Mouse (Mus musculus): ENCODE results near the gene Nrxn3.

Gene Nrxn3

DNA sequence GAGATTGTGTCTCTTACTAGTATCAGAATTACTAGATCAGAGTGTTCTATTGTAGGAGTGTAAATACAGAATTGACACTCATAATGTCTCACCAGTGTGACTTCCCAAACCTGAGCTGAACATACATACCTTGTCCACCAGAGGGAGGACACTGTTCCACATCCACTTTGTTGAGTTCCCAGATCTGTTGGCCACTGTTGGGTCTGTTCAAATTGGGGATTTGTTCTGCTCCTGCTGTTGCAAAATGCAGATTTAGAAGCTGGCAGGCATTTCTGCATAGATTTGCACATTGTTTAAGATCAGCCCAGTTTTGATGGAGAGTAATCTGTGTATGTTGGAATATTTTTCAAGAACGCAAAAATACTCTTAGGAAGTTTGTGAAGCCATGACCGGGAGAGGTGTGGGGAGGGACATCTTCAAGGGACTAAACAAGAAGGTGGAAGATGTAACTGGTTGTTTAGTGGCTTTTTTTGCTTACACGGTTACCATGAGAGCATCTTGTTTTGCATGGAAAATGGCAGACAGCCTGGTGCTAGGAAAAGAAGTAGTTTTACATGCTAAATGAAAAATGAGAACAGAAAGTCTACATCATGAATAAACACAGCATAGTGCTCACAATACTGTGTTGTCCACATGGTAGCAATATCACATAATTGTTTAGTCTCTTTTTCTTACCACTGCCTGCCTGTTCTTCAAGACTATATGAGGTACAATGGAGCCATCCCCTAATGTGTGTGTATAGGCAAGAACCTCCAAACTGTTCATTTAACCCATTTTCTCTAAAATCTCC is 609.0 kb downstream of the Nrxn3 start:
- no peak for DNase-seq (ENCODE audit: low spot score)

DNA sequence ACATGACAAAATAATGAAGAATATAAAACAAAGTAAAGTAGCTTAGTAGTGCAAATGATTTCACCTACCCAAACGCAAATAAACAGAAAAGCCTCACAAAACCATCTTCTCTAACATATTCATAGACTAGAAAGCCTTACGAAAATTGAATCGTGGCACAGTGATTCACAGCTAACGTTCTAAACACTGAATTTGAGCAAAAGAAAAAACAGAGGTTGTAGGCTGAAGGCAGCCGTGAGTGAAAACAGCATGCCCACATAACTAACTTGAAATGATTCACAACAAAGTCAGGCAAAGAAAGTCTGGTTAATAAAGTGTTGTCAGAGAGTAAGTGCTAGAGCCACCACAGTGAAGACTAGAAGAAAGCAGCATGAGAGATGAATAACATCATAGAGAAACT is 610.8 kb downstream of the Nrxn3 start:
- no peak for DNase-seq (ENCODE audit: low spot score)

DNA sequence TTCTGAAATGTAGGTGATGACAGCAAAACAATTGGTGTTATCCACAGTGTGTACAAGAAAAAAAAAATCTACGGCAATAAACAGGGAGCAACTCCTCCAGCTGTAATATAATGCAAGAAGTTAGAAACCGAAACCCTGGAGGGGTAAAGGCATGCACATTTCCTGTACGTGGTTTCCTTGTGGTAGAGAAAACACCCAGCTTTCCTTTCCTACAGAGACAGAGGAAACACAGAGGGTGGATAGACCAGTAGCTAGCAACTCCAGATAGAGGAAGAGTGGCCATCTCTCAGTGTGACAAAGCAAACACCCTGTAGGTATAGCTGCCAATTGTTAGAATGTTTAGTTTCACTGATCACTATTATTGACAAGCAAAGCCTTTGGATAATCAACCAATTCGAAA is 642.2 kb downstream of the Nrxn3 start:
- DNase-seq (ENCODE audit: low spot score) = no peak

DNA sequence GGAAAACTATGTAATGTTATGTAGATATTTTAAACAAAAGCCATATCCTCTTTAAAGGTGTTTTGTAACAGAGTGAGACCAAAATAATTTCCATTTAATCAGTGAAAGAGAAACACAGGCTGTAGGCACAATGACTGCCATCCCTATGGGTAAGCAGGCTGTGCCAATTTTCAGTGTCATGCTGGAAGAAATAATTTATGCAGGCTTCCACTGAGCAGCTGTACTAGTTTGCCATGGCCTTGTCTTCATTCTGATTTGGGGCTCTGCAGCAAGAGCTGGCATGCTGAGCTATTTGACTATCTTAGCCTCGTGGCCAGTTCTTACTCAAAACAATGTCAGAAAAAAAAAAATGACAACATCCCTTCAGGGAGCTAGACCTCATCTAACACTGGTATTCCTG is 647.3 kb downstream of the Nrxn3 start:
- DNase-seq (ENCODE audit: low spot score) = no peak

DNA sequence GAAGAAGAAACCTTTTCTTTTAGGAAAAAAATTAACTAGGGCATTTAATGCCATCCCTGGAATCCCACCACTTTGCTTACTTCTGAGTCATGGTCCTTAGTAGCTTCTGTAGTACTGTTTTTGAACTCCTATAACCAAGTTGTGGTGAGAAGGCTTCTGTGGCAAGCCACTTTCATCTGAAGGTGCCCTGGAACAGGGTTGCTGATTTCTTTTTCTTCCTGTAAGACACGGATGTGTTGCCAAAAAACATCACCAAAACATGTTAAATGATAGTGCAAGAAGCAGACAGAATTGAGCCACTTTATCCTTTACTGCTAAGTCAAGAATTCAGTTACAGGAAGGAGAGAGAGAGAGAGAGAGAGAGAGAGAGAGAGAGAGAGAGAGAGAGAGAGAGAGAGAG is 653.9 kb downstream of the Nrxn3 start:
- DNase-seq (ENCODE audit: low spot score) = no peak

DNA sequence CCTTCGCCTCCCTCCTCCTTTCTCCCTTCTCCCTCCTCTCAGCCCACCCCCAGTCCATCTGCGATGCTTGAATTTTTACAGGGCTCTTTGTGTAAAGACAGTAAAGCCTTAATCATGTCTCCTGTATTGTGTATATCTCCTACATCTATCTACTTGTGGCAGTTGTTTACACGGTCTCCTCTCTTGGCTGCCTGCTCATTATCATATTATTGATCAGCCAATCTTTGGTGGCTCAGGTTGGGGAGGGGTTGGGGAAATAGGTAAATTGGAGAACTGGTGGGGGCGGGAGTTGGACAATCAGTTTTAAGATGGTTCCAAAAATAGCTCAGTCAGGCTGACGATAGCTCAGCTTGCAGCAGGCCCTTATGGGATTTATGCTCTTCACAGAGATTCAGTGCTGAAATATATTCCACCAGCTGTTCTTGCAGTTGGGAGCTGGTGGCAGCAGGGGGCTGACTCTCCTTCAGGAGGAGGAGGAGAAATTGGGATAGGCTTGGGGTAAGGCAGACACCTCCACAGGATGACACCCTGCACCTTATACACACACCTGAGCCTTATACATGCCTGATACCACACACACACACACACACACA is 654.5 kb downstream of the Nrxn3 start:
- DNase-seq (ENCODE audit: low spot score) = no peak

DNA sequence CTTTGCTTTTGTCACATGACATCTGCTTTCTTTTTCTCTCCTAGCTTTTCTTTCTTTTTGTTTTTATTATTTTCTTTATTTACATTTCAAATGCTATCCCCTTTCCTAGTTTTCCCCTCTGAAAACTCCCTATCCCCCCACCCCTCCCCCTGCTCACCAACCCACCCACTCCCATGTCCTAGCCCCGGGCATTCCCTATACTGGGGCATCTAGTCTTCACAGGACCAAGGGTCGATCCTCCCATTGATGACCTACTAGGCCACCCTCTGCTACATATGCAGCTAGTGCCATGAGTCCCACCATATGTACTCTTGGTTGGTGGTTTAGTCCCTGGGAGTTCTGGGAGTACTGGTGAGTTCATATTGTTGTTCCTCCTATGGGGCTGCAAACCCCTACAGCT is 655.0 kb downstream of the Nrxn3 start:
- no peak for DNase-seq (ENCODE audit: low spot score)

DNA sequence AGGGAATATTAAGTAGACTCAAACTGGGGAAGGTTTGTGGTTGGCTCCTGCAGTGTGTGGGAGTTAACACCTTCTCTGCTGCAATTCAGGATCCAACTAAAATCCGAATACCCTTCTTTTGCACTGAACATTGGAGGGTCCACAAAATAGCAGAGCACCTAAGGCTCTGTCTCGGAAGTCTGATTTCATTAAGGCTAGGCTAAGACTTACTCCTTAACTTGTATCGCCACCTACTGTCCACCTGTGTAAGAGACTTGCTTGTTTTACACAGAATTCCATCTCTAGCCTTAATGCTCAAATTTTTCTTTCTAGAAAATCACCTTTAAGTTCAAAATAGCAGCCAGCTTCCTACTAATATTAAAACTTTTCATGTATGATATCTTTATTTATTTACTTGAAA is 660.6 kb downstream of the Nrxn3 start:
- DNase-seq (ENCODE audit: low spot score) = no peak

DNA sequence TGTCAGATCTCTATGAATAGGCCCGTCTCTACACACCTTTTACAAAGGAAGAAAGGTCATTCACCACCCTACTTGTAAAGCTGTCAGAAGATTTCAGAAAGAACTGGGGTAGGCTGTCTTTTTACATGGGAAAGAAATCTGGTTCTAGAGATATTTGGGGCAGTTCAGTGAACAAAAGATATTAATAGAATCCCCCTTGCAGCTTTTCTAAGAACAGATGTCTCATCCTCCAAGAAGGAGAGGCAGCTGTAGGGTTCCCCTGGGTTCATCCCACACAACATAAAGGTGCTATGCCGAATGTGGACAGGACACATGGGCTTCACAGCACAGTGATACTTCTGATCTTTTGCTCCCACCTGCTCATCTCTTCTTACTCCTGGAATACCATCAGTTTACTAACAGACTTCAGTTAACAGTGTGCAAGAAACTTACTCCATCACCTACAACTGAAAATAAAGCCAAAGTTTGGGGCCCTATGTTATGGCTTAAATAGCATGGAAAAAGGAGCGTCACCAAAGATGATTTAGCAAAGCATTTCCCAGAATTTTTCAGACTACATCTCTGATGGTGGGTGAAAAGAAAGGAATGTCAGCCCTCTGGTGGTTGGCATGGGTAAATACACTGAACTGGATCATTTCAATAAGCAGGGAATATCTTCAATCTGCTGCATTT is 672.6 kb downstream of the Nrxn3 start:
- no peak for DNase-seq (ENCODE audit: low spot score)

DNA sequence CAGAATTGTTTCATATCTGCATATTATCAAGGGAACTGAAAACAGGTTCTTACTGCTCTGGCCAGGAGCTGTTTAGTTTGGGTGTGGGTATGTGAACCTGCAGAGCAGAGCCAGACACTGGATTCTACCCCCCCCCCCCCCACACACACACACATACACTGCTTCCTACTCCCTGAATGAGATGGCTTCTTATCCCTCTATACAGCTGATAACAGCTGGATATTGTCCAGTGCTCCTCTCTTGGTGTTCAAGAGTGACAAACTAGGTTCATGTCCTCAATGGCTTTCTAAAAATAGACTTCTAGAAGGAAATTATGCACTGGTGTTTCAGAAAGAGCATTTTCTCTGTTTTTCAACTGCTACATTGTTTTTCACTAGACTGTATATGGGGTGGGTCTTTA is 713.8 kb downstream of the Nrxn3 start:
- no peak for DNase-seq (ENCODE audit: low spot score)

DNA sequence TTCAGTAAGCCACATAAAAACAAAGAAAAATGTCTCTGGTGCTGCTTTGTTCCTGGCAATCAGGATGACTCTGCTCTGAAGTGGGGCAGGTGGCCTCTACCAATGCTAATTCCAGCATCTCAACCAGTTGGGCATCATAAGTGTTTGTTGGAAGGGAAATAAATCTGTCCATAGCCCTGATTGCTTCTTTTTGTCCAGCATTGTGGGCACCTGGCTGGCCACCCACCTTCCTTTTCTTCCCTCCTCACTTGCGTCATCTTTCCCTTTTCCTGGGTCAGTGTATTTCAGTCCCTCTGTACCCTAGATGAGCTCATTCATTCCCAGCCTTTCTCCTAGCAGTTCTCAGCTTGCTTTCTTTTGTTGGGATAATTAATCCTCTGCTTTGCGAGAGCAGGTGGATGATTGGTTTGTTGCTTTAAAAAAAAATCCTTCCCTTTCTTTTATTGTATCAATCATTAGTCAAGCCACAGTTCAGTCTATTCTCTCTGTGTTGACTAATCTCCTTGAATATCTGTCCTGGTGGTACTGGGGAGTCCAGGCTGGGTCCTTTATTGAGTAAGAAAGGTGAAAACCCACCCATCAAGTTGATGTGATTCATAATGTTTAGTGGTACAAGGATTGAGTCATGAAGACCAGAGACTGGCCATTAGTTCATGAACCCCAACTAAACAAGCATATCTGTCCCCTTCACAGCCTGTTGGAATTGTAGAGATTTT is 719.8 kb downstream of the Nrxn3 start:
- DNase-seq (ENCODE audit: low spot score) = no peak

DNA sequence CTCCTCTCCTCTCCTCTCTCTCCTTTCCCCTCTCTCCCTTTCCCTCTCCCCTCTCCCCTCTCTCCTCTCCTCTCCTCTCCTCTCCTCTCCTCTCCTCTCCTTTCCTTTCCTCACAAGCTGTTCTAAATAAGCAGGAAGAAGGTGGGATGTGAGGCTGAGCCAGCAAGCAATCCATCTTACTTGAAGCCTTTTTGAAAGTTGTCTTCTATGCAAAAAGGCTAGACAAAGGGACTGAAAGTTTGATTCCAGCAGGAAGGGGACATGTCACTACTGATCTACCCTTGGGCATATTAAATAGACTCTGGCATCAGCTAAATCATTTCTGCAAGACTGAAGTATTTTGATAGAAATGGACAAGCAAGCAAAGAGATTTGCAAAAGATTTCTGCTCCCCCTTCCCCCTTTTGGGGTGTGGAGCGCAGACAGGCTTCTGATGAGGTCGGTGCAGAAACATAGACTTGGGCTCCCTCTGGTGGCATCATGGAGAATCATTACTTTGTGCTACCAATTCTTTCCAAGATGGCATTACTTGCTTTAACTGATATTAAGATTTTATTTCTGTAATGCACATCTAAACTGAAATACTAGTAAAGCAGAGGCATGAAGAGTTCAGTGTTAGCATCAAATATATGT is 728.1 kb downstream of the Nrxn3 start:
- DNase-seq (ENCODE audit: low spot score) = peak; percentile 6

DNA sequence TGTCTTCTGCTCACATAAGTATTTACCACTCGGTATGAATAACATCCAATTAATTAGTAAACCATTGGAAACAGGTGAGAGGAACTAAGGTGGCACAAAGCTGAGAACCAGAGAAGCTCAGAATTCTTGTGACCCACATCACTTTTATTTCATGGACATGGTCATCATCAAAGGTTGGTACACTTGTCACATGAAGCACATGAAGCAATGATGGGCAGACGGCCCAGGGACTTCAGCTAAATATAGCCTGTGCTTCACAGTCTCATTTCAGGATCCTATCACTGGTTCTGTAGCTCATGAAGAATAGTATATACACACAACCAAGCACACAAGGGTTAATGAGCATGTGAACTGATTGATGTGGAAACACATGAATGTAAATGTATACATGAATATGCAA is 747.5 kb downstream of the Nrxn3 start:
- DNase-seq (ENCODE audit: low spot score) = no peak

DNA sequence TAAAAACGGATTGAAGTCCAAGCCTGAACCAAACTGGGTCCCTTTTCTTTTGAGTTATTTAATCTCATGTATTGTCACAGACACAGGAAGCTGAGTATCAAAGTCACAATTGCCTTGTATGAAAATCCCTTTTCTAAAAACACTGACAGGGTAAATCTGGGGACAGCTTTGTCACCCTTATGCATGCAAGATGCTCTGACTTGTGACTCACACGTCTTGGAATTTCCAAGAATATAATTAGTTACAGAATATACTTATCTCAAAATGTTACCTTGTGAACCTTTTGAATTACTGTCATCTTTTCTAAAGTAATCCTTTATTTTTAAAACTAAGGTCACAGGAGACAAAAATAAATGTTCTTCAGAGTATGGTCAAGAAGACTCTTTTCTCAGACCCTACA is 748.6 kb downstream of the Nrxn3 start:
- no peak for DNase-seq (ENCODE audit: low spot score)

DNA sequence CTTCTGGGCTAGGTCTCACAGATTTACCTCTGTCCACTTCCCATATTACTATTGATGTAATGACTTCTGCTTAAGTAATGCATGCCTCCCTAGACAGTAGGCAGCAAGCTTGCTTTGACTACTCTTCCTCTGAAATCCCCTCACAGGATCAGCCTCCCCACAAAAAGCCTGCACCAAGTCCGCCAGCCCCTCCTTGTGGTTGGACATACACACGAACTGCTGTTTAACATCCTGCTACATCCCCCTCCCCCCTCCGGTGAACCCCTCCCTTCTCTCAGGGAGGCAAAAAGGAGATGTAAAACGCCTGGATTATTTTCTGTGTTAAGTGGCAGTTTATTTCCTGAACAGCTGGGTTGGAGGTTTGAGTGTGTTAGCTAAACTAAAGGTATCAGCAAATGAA is 749.2 kb downstream of the Nrxn3 start:
- no peak for DNase-seq (ENCODE audit: low spot score)

DNA sequence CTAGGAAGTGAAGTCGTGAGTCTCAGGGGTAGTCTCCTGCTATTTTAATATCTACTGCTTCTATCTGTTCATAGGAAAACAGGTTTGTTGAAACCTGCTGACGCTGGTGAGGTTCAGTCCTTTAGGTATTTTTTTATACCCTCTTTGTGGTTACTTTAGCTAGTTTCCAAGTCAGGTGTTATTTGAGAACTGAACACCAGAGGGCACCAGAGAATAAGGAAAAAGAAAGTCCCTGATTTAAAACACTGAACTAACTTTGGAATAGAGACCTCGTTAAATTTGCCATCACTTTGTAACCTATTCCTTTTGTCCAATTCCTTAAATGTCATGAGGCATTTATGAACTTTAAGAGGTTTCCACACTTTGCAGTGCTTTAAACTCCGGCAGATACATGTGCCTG is 756.4 kb downstream of the Nrxn3 start:
- DNase-seq (ENCODE audit: low spot score) = peak; percentile 7

DNA sequence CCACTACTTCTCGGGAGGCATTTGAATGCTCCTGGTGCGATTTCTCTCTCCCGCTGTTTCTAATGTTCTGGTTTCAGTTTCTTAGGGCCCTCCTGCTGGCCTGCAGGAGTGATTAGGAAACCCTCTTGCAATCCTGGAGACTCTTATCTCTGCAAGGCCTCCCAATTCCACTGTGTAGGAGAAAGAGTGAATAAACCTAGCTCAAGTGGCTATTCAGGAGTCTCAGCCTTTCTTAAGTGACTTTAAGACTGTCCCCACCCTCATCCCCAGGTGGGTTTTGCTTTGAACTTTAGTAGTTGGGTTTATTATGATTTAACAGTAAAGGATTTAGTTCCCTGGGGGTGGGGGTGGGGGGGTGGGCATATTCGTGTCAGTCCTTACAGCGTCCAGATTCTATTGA is 759.5 kb downstream of the Nrxn3 start:
- DNase-seq (ENCODE audit: low spot score) = no peak

DNA sequence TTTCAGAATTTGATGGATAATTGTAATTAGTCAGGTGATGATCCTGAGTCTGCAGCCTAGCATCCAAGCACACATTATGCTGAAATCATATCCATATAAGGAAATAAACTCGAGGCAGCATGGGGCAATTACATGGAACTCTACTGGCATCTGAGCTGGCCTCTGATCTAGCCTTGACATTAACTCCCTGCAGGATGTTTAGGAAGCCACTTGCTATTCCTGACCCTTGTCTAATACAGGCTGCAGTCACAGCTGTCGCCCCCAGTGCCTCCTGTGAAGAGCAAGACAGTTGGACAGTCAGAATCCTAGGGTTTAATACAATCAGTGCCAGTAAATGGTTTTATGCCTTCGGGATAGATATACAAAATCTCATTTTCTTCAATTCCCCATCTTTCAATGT is 781.4 kb downstream of the Nrxn3 start:
- DNase-seq (ENCODE audit: low spot score) = no peak

DNA sequence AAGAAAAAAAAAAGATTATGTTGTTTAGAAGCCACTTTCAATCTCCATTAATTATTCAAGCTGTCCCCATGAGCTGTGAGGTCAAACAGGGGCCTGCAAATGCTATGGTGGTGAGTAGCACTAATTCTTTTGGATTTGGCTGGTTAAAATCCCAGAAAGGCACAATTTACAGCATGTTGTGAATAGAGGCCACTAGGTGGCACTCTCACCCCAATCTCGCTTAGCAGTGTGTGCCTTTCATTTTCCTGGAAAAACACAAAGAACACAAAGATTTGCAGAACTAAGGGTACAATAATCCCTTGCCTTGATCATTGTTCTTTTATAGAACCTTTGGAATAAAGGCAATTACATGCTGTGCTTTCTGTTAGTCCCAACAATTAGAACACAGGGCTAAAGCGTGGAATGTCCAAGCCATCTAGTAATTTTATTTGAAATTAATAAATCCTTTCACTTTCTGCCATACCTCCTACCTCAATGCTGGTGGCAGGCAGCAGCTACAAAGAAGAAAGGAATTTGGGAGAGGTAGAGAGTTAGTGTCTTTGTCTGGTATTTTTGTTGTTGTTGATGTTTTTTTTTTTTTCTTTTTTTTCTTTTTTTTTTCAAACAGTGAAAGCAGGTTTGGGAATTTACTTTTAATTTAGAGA is 782.6 kb downstream of the Nrxn3 start:
- peak; percentile 15 for DNase-seq (ENCODE audit: low spot score)

DNA sequence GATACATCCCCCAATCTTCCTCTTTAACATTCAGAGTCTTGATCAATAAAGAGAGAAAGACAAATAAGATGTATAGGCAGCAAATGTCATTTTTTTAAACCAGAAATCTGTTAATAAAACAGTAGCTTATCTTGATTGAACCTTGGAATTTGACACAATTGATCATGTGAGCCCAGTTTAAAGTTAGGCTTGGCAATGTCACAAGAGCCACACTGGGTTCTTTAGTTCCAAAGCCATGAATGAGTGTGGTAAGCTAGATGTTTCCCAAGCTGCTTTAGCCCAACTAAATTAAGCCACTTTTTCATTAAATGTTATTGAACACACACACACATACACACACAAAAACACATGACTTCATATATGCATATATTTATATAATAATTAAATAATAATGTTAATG is 786.3 kb downstream of the Nrxn3 start:
- DNase-seq (ENCODE audit: low spot score) = no peak

DNA sequence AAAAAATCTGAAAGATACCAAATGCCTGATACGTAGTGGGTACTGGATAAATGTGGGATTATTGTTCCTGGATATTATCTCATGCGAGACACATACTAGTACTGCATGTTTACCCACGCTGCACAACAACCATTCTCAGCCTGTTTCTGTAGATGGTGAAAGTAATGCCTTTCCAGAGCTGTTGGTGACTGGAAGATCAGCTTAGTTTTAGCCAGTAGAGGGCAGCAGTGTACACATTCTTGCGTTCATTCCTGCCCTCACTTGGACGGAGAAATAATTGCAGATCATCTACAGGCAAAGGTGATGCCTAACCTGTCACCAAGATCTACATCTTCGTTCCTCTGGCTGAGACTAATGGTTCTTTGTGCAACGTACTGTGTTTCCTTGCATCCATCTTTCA is 791.1 kb downstream of the Nrxn3 start:
- peak; percentile 17 for DNase-seq (ENCODE audit: low spot score)

DNA sequence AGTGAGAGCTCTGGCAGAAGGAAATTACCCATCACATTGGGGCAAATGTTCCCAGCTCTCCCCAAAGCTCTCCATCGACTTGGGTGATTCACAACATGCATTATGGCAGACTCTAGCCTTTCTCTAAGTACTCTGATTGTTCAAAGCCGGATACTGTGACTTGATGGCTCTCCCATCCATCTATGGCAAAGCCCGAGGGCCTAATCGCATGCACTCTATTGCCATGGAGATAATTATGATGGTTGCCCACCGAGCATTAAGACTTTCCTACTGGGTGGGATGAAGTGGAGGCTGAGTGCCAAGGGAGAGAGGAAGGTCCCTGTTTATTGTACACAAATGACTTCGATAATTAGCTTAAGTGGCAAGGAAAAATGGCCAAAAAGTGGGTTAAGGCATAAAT is 793.4 kb downstream of the Nrxn3 start:
- no peak for DNase-seq (ENCODE audit: low spot score)
